Mouse (Mus musculus): Measurements from ENCODE around the gene Gm44596. TPM values are rescaled to one million over a fixed set of nuclear protein-coding genes. Genes with fewer than 3 reads are reported as not detected.

The Gm44596 gene
- total and polyA plus RNA-seq, 2 experiments, result not detected

DNA sequence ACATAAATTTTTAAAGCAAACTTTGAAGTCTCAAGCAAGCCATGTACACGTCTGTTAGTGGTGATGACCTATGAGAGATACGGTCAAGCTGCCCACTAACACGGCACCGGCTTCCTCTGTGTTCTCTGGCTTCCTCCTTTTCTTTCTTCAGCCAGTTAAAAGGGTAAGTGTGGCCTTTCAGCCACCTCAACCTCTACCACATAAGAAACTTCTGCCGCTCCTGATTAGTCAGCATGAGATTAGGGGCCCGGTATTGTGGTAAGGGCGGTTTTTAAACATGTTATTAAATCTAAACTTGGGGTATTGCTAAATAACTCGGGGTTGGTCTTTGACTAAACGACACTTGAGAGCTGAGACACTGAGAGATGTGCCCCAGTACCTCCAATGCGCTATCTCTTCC is 29.7 kb upstream of the Gm44596 start:
- H3K36me3 ChIP-seq (ENCODE audit: control insufficient read depth, insufficient read depth, low read length), result no peaks in the 10 kb centered on the region
- H3K79me2 ChIP-seq (ENCODE audit: control insufficient read depth, insufficient read depth, low read length), result no peaks in the 10 kb centered on the region
- no peak for DNase-seq (ENCODE audit: extremely low read depth, low read depth, low spot score)
- WGBS, result 75% methylated on average over 10 of the region's 10 CpGs
- no peak overlapping the region for H3K4me3 ChIP-seq (ENCODE audit: insufficient read depth, low read depth, low read length)
- no peak overlapping the region for H3K27ac ChIP-seq (replicated peaks; ENCODE audit: insufficient read depth, low read depth, low read length)
- no peaks in the 10 kb centered on the region for H3K27me3 ChIP-seq (ENCODE audit: control insufficient read depth, insufficient read depth, low read length)
- no peak for TF ChIP-seq CTCF (IDR thresholded peaks at IDR 0.05; ENCODE audit: low read depth, low read length)
- no peak for TF ChIP-seq POLR2A (IDR thresholded peaks at IDR 0.05; ENCODE audit: extremely low read depth, insufficient read depth, low read length)
- H3K4me1 ChIP-seq (ENCODE audit: control insufficient read depth, insufficient read depth, low read length), result no peaks in the 10 kb centered on the region
- no peak overlapping the region for H3K9ac ChIP-seq (ENCODE audit: low read depth, low read length)

DNA sequence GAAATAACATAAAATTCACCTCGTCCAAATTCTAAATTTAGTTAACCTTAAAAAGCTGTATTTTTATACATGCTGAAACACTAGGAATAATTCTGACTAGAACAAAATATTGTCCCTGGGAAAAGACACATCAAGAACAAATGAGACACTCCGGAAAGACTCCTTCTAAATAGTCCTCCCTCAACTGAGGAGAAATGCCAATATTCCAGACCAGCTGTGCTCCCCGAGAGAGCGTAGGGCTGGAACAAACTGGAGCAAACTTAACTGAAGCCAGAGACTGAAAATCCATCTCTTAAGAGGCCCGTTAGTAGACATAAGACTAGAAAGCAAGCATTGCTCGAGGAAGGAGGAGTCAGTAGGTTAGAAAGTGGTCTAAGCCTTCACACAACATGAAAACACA is 28.5 kb upstream of the Gm44596 start:
- H3K36me3 ChIP-seq (ENCODE audit: control insufficient read depth, insufficient read depth, low read length), result no peaks in the 10 kb centered on the region
- no peak overlapping the region for H3K27ac ChIP-seq (replicated peaks; ENCODE audit: insufficient read depth, low read depth, low read length)
- no peaks in the 10 kb centered on the region for H3K27me3 ChIP-seq (ENCODE audit: control insufficient read depth, insufficient read depth, low read length)
- DNase-seq (ENCODE audit: extremely low read depth, low read depth, low spot score), result no peak
- no peak overlapping the region for H3K9ac ChIP-seq (ENCODE audit: low read depth, low read length)
- no peaks in the 10 kb centered on the region for H3K79me2 ChIP-seq (ENCODE audit: control insufficient read depth, insufficient read depth, low read length)
- 85% methylated on average over 6 of the region's 6 CpGs for WGBS
- H3K4me3 ChIP-seq (ENCODE audit: insufficient read depth, low read depth, low read length), result no peak overlapping the region
- no peaks in the 10 kb centered on the region for H3K4me1 ChIP-seq (ENCODE audit: control insufficient read depth, insufficient read depth, low read length)
- TF ChIP-seq CTCF (IDR thresholded peaks at IDR 0.05; ENCODE audit: low read depth, low read length) (no peak), POLR2A (IDR thresholded peaks at IDR 0.05; ENCODE audit: extremely low read depth, insufficient read depth, low read length) (no peak)

DNA sequence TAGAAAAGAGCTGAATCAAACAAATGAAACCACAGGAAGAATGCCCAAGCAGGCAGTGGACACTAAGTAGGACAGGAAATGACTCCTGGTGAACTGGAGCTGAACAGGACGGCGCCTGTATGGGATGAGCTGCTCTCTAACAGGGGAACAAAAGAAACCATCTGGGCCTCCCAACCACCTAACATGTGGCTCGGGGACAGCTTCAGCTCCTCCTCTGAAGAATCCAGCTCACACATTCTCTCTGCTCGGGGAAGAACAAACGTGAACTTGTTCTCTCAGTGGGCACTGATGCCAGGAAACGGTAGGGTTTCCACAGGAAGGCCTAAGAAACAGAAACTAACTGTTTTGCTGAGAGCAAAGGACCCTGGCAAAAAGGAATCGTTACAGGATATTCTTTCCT is 25.6 kb upstream of the Gm44596 start:
- TF ChIP-seq CTCF (IDR thresholded peaks at IDR 0.05; ENCODE audit: low read depth, low read length) (no peak), POLR2A (IDR thresholded peaks at IDR 0.05; ENCODE audit: extremely low read depth, insufficient read depth, low read length) (no peak)
- no peaks in the 10 kb centered on the region for H3K4me1 ChIP-seq (ENCODE audit: control insufficient read depth, insufficient read depth, low read length)
- no peaks in the 10 kb centered on the region for H3K27me3 ChIP-seq (ENCODE audit: control insufficient read depth, insufficient read depth, low read length)
- H3K27ac ChIP-seq (replicated peaks; ENCODE audit: insufficient read depth, low read depth, low read length), result no peak overlapping the region; the same call in 1 of the 2 replicates
- WGBS, result 62% methylated on average over 7 of the region's 7 CpGs
- H3K79me2 ChIP-seq (ENCODE audit: control insufficient read depth, insufficient read depth, low read length), result no peaks in the 10 kb centered on the region
- H3K36me3 ChIP-seq (ENCODE audit: control insufficient read depth, insufficient read depth, low read length), result no peaks in the 10 kb centered on the region
- DNase-seq (ENCODE audit: extremely low read depth, low read depth, low spot score), result no peak
- H3K9ac ChIP-seq (ENCODE audit: low read depth, low read length), result no peak overlapping the region
- H3K4me3 ChIP-seq (ENCODE audit: insufficient read depth, low read depth, low read length), result no peak overlapping the region

DNA sequence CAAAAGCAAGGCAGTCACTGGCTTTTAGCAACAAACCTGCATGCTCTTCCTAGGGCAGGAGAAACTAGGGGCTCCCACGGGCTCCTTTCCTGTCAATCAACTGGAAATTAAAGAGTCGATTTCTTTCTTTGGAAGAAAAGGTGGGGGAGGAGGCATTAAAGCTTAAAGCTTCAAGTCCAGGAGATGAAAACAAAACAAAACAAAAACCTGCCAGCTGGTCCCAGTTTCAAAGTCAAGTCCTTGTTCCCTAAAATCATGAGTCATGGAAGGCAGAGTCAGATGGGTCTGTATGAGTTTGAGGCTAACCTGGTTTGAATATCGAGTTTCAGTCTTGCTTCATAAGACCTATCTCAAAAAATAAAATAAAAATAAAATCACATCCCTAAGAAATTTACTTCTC is 21.2 kb upstream of the Gm44596 start:
- no peaks in the 10 kb centered on the region for H3K4me1 ChIP-seq (ENCODE audit: control insufficient read depth, insufficient read depth, low read length)
- TF ChIP-seq CTCF (IDR thresholded peaks at IDR 0.05; ENCODE audit: low read depth, low read length) (no peak), POLR2A (IDR thresholded peaks at IDR 0.05; ENCODE audit: extremely low read depth, insufficient read depth, low read length) (no peak)
- no peak overlapping the region for H3K4me3 ChIP-seq (ENCODE audit: insufficient read depth, low read depth, low read length)
- H3K79me2 ChIP-seq (ENCODE audit: control insufficient read depth, insufficient read depth, low read length), result no peaks in the 10 kb centered on the region
- H3K36me3 ChIP-seq (ENCODE audit: control insufficient read depth, insufficient read depth, low read length), result no peaks in the 10 kb centered on the region; the same call in 1 of the 2 replicates
- no peak for DNase-seq (ENCODE audit: extremely low read depth, low read depth, low spot score)
- 81% methylated on average over 3 of the region's 3 CpGs for WGBS
- H3K27ac ChIP-seq (replicated peaks; ENCODE audit: insufficient read depth, low read depth, low read length), result no peak overlapping the region
- H3K27me3 ChIP-seq (ENCODE audit: control insufficient read depth, insufficient read depth, low read length), result peaks cover 4% of the 10 kb centered on the region; the same call in 1 of the 2 replicates
- no peak overlapping the region for H3K9ac ChIP-seq (ENCODE audit: low read depth, low read length)

DNA sequence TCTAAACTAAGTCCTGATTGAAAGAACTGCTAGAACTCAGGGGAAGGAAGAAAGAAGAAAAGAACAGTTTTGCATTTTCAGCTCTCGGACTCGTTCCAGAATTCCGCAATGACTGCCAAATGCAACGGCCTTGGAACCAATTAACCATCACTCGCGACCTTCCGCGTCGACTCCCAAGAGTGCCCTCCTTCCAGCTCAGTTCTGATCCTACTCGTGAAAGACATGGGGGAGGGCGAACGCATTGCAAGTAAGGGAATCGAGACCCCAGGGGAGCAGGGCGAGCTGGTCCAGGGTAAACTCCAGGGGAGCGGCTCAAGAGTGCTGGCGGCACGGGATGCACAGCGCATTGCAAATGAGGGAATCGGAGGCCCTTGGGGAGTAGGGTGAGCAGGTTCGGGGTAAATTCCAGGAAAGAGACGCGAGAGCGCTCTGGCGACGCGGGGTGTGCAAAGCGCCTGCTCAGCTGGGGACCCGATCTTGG is 20.1 kb upstream of the Gm44596 start:
- no peak for TF ChIP-seq POLR2A (IDR thresholded peaks at IDR 0.05; ENCODE audit: extremely low read depth, insufficient read depth, low read length)
- TF ChIP-seq CTCF (IDR thresholded peaks at IDR 0.05; ENCODE audit: low read depth, low read length), result no peak
- peaks cover 4% of the 10 kb centered on the region; the same call in 1 of the 2 replicates for H3K27me3 ChIP-seq (ENCODE audit: control insufficient read depth, insufficient read depth, low read length)
- H3K4me1 ChIP-seq (ENCODE audit: control insufficient read depth, insufficient read depth, low read length), result no peaks in the 10 kb centered on the region
- no peak for DNase-seq (ENCODE audit: extremely low read depth, low read depth, low spot score)
- H3K36me3 ChIP-seq (ENCODE audit: control insufficient read depth, insufficient read depth, low read length), result no peaks in the 10 kb centered on the region; the same call in 1 of the 2 replicates
- H3K79me2 ChIP-seq (ENCODE audit: control insufficient read depth, insufficient read depth, low read length), result no peaks in the 10 kb centered on the region
- WGBS, result 1% methylated on average over 28 of the region's 28 CpGs
- peak overlapping the region; percentile 23; the same call in 1 of the 2 replicates for H3K27ac ChIP-seq (replicated peaks; ENCODE audit: insufficient read depth, low read depth, low read length)
- H3K9ac ChIP-seq (ENCODE audit: low read depth, low read length), result peak overlapping the region; percentile 54
- peak overlapping the region; percentile 80 for H3K4me3 ChIP-seq (ENCODE audit: insufficient read depth, low read depth, low read length)

DNA sequence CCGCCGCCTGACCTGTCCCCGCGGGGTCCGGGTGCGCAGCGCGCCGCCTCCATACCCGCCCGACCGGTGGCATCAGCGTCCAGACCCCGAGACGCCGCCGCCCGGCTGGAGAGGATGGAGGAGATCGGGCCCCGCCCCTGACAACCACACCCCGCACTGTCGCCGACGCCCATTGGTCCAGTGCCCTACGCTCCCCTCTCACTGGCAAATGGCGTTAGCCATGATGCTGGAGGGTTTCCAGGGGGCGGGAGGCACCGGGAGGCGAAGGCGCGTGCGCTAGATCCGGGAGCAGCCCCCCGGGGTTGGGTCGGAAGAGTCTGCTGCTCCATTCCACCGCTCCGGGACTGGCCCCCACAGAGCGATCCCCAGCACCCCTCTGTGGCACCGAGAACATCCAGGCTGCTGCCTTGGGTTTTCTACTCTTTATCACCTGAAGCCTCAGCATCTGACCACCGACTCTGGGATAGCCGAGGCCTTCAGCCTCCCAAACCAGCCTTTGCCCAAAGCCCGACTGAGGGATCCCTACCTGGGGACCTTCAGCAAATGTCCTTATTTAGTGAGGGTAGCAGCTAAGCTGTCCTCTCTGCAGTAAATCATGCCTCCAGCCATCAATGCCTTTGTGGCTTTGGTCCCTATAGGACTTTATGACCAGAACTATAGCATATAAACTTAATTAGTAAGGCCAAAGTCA is 19.4 kb upstream of the Gm44596 start, which contains the start of gene Tulp3:
Tulp3 (minus strand) TSS at position 126 of the 691 bp plus-strand sequence.
- Histone ChIP-seq H3K9ac (ENCODE audit: low read depth, low read length) (peak within 1 kb of the TSS; percentile 54), H3K79me2 (ENCODE audit: control insufficient read depth, insufficient read depth, low read length) (no peaks in the 10 kb centered on the region), H3K4me1 (ENCODE audit: control insufficient read depth, insufficient read depth, low read length) (no peaks in the 10 kb centered on the region), H3K27me3 (ENCODE audit: control insufficient read depth, insufficient read depth, low read length) (peaks cover 4% of the 10 kb centered on the region; the same call in 1 of the 2 replicates), H3K27ac (replicated peaks; ENCODE audit: insufficient read depth, low read depth, low read length) (peak within 1 kb of the TSS; percentile 23; the same call in 1 of the 2 replicates), H3K4me3 (ENCODE audit: insufficient read depth, low read depth, low read length) (peak within 1 kb of the TSS; percentile 80), H3K36me3 (ENCODE audit: control insufficient read depth, insufficient read depth, low read length) (no peaks in the 10 kb centered on the region; the same call in 1 of the 2 replicates)
- 1% methylated on average over 42 of the region's 42 CpGs for WGBS
- TF ChIP-seq CTCF (IDR thresholded peaks at IDR 0.05; ENCODE audit: low read depth, low read length) (no peak), POLR2A (IDR thresholded peaks at IDR 0.05; ENCODE audit: extremely low read depth, insufficient read depth, low read length) (no peak)
- DNase-seq (ENCODE audit: extremely low read depth, low read depth, low spot score), result peak; percentile 26
